Mouse (Mus musculus) embryo, embryonic 9.5 days (tissue): ENCODE results near the gene Eml1.

Experiments used
- DNase-seq: peaks from one replicate; pipeline ENCODE4 v3.0.0-alpha.2; 2017; ENCODE audit errors: extremely low spot score

The Eml1 gene

GRCm38 (mm10) chr12:108370596-108371428 is at the start of gene Eml1:
TSS of gene Eml1 (plus strand) at chr12:108370957.
- DNase-seq, result no peak

- DNase-seq, result no peak
Observed at GRCm38 (mm10) chr12:108326401-108326800, 44.4 kb upstream of the Eml1 start.

GRCm38 (mm10) chr12:108327889-108328491 is 42.8 kb upstream of the Eml1 start:
- DNase-seq, result peak; percentile 48

- DNase-seq, result peak; percentile 90
Observed at GRCm38 (mm10) chr12:108333056-108333455, 37.7 kb upstream of the Eml1 start.

- no peak for DNase-seq
Observed at GRCm38 (mm10) chr12:108333481-108333882, 37.3 kb upstream of the Eml1 start.

GRCm38 (mm10) chr12:108333895-108334445 is 36.8 kb upstream of the Eml1 start, which contains the start of gene Cyp46a1:
TSS of gene Cyp46a1 (plus strand) at chr12:108334381.
- peak; percentile 100 for DNase-seq

- no peak for DNase-seq
Observed at GRCm38 (mm10) chr12:108334529-108334928, 36.2 kb upstream of the Eml1 start.

- peak; percentile 70 for DNase-seq
Observed at GRCm38 (mm10) chr12:108338572-108339190, 32.1 kb upstream of the Eml1 start.

- no peak for DNase-seq
Observed at GRCm38 (mm10) chr12:108348151-108348550, 22.6 kb upstream of the Eml1 start.

GRCm38 (mm10) chr12:108349026-108349425 is 21.7 kb upstream of the Eml1 start:
- no peak for DNase-seq

GRCm38 (mm10) chr12:108350931-108351330 is 19.8 kb upstream of the Eml1 start:
- no peak for DNase-seq

GRCm38 (mm10) chr12:108352371-108353136 is 18.2 kb upstream of the Eml1 start:
- no peak for DNase-seq

GRCm38 (mm10) chr12:108354284-108354683 is 16.5 kb upstream of the Eml1 start:
- no peak for DNase-seq

GRCm38 (mm10) chr12:108355271-108355670 is 15.5 kb upstream of the Eml1 start:
- no peak for DNase-seq

GRCm38 (mm10) chr12:108355986-108356385 is 14.8 kb upstream of the Eml1 start:
- DNase-seq, result no peak

GRCm38 (mm10) chr12:108363796-108364195 is 7.0 kb upstream of the Eml1 start:
- DNase-seq, result peak; percentile 85

- DNase-seq, result no peak
Observed at GRCm38 (mm10) chr12:108365340-108365739, 5.4 kb upstream of the Eml1 start.

- no peak for DNase-seq
Observed at GRCm38 (mm10) chr12:108365868-108366267, 4.9 kb upstream of the Eml1 start.

GRCm38 (mm10) chr12:108367909-108368308 is 2.8 kb upstream of the Eml1 start:
- DNase-seq, result no peak

GRCm38 (mm10) chr12:108368921-108369320 is 1.8 kb upstream of the Eml1 start:
- no peak for DNase-seq

- no peak for DNase-seq
Observed at GRCm38 (mm10) chr12:108371429-108371765, 640 bp downstream of the Eml1 start.

GRCm38 (mm10) chr12:108372241-108372640 is 1.5 kb downstream of the Eml1 start:
- DNase-seq, result no peak
